Mouse (Mus musculus) limb, embryonic 12.5 days (tissue): ENCODE measurements around the gene Lmntd2. TPM values are rescaled to one million over a fixed set of nuclear protein-coding genes. Genes with fewer than 3 reads are reported as not detected.

ENCODE experiments used
- ATAC-seq: fragments of 200-750 bp; cut with Nextera tagmentation; 2 replicates; pipeline ENCODE4 v1.8.0; 2017; ENCODE audit warnings: low read depth, moderate TSS enrichment; ENCODE audit not compliant: insufficient number of reproducible peaks, insufficient read depth, low FRiP score, low TSS enrichment
- H3K27ac ChIP-seq: fragments of 300-500 bp; sonication (generic); 2 replicates; pipeline ENCODE4 v1.5.1; 2016; ENCODE audit warnings: mild to moderate bottlenecking, moderate library complexity
- H3K27me3 ChIP-seq: fragments of 300-500 bp; sonication (generic); 2 replicates; pipeline ENCODE4 v1.6.1; 2016; ENCODE audit warnings: mild to moderate bottlenecking, moderate library complexity
- H3K36me3 ChIP-seq: fragments of 300-500 bp; sonication (generic); 2 replicates; pipeline ENCODE4 v1.6.1; 2016; ENCODE audit warnings: mild to moderate bottlenecking, moderate library complexity
- H3K4me1 ChIP-seq: fragments of 300-500 bp; sonication (generic); replicated peaks from 2 replicates; pipeline ENCODE4 v1.6.1; 2016
- H3K4me2 ChIP-seq: fragments of 300-500 bp; sonication (generic); 2 replicates; pipeline ENCODE4 v1.6.1; 2016; ENCODE audit warnings: mild to moderate bottlenecking, moderate library complexity
- H3K4me3 ChIP-seq: fragments of 300-500 bp; sonication (generic); replicated peaks from 2 replicates; pipeline ENCODE4 v1.5.1; 2016; ENCODE audit warnings: mild to moderate bottlenecking
- H3K9ac ChIP-seq: fragments of 300-500 bp; sonication (generic); replicated peaks from 2 replicates; pipeline ENCODE4 v1.6.1; 2016; ENCODE audit warnings: mild to moderate bottlenecking, moderate library complexity
- H3K9me3 ChIP-seq: fragments of 300-500 bp; sonication (generic); 2 replicates; pipeline ENCODE4 v1.6.1; 2016; ENCODE audit warnings: mild to moderate bottlenecking, moderate library complexity
- WGBS: fragments of 180-500 bp; shearing (Covaris S2); methylation state at CpG from one replicate; pipeline ENCODE4 v1.1.7; 2016; 5-methylcytosine and 5-hydroxymethylcytosine counted together
- microRNA counts: library from miRNA; unstranded; fragments of <30 nt; microRNA quantifications from one replicate; lab custom pipeline; 2017
- microRNA-seq: library from miRNA; unstranded; fragments of <30 nt; microRNA quantifications from one replicate; pipeline ENCODE4, GENCODE M21; 2017
- polyA plus RNA-seq: library from polyadenylated mRNA; unstranded; fragments of >200 nt; fragmentation: Nextera tagmentation; extraction: Ambion mirVana; gene quantifications from 2 replicates; pipeline ENCODE4 v1.2.1, GENCODE M21; 2016

Lmntd2 gene
- polyA plus RNA-seq, 1 experiment from 2014 or later, result 4.2 TPM

GRCm38 (mm10) chr7:141164850-141165249 lies 49.0 kb downstream of the Lmntd2 start:
- H3K27me3 ChIP-seq, result no peaks in the 10 kb centered on the region
- no peak overlapping the region for H3K4me2 ChIP-seq
- no peak overlapping the region for H3K27ac ChIP-seq
- no peak overlapping the region for H3K4me3 ChIP-seq
- peaks cover 19% of the 10 kb centered on the region for H3K4me1 ChIP-seq
- H3K9me3 ChIP-seq, result no peaks in the 10 kb centered on the region
- ATAC-seq, result no peak
- H3K9ac ChIP-seq, result no peak overlapping the region
- 86% methylated on average over 6 of the region's 6 CpGs for WGBS
- H3K36me3 ChIP-seq, result peaks cover 62% of the 10 kb centered on the region

GRCm38 (mm10) chr7:141164397-141164796 lies 49.5 kb downstream of the Lmntd2 start:
- Histone ChIP-seq H3K9ac (no peak overlapping the region), H3K4me1 (peaks cover 19% of the 10 kb centered on the region), H3K36me3 (peaks cover 66% of the 10 kb centered on the region), H3K27me3 (no peaks in the 10 kb centered on the region), H3K27ac (no peak overlapping the region), H3K4me2 (no peak overlapping the region), H3K9me3 (no peaks in the 10 kb centered on the region), H3K4me3 (no peak overlapping the region)
- ATAC-seq, result no peak
- WGBS, result 90% methylated on average over 7 of the region's 7 CpGs

MicroRNAs within 50 kb of the gene (microRNA counts, 519-probe panel; counts per million panel counts)
- 6,001 counts per million, percentile 71 among the panel's probes with 10 or more counts for microRNA mmu-miR-210 (lab: Ali Mortazavi, UCI)

Small RNA genes lying within 50 kb of the gene (microRNA-seq; reads per million reads assigned to microRNA genes)
- gene Mir210, result 477 reads per million, percentile 69 among the genes with 10 or more reads in this experiment

Other genes starting within 250 kb of the Lmntd2 start
- 77.8 and 78.8 TPM in 2 replicates for gene Ifitm1, start 246.9 kb downstream of the Lmntd2 start, polyA plus RNA-seq
- 56.5 and 68.6 TPM in 2 replicates for gene Ifitm3, start 203.3 kb downstream of the Lmntd2 start, polyA plus RNA-seq
- not detected in 2 replicates for gene Ifitm6, start 196.2 kb downstream of the Lmntd2 start, polyA plus RNA-seq
- gene Gm17387, start 184.9 kb downstream of the Lmntd2 start, polyA plus RNA-seq, result not detected in 2 replicates
- gene B4galnt4, start 153.0 kb downstream of the Lmntd2 start, polyA plus RNA-seq, result 37.3 and 40.1 TPM in 2 replicates
- gene Pkp3, start 135.9 kb downstream of the Lmntd2 start, polyA plus RNA-seq, result 14.6 and 14.9 TPM in 2 replicates
- gene Sigirr, start 113.5 kb downstream of the Lmntd2 start, polyA plus RNA-seq, result 2.2 and 2.5 TPM in 2 replicates
- gene Ano9, start 96.3 kb downstream of the Lmntd2 start, polyA plus RNA-seq, result 1.6 and 2.0 TPM in 2 replicates
- 76.0 and 76.7 TPM in 2 replicates for gene Ptdss2, start 91.7 kb downstream of the Lmntd2 start, polyA plus RNA-seq
- gene Rnh1, start 41.2 kb downstream of the Lmntd2 start, polyA plus RNA-seq, result 88.5 and 91.5 TPM in 2 replicates
- gene Hras, start 20.1 kb downstream of the Lmntd2 start, polyA plus RNA-seq, result 95.3 and 98.1 TPM in 2 replicates
- 17.0 and 19.0 TPM in 2 replicates for gene Lrrc56, start 19.9 kb downstream of the Lmntd2 start, polyA plus RNA-seq
- gene Rassf7, start 1.8 kb upstream of the Lmntd2 start, polyA plus RNA-seq, result 39.1 and 43.7 TPM in 2 replicates
- gene Phrf1, start 14.7 kb upstream of the Lmntd2 start, polyA plus RNA-seq, result 95.8 and 102 TPM in 2 replicates
- 0.51 and 1.0 TPM in 2 replicates for gene Irf7, start 52.4 kb upstream of the Lmntd2 start, polyA plus RNA-seq
- gene Cdhr5, start 62.7 kb upstream of the Lmntd2 start, polyA plus RNA-seq, result not detected in 2 replicates
- 10.5 and 11.4 TPM in 2 replicates for gene Sct, start 65.1 kb upstream of the Lmntd2 start, polyA plus RNA-seq
- 1.6 TPM in 2 replicates for gene Drd4, start 77.9 kb upstream of the Lmntd2 start, polyA plus RNA-seq
- 61.8 and 66.5 TPM in 2 replicates for gene Deaf1, start 113.6 kb upstream of the Lmntd2 start, polyA plus RNA-seq
- 50.7 and 52.0 TPM in 2 replicates for gene Tmem80, start 113.7 kb upstream of the Lmntd2 start, polyA plus RNA-seq
- gene Eps8l2, start 124.8 kb upstream of the Lmntd2 start, polyA plus RNA-seq, result 5.1 and 6.3 TPM in 2 replicates
- gene Taldo1, start 178.1 kb upstream of the Lmntd2 start, polyA plus RNA-seq, result 299 and 318 TPM in 2 replicates
- 60.6 and 63.8 TPM in 2 replicates for gene Gatd1, start 200.1 kb upstream of the Lmntd2 start, polyA plus RNA-seq
- 5.6 and 6.3 TPM in 2 replicates for gene Cend1, start 215.4 kb upstream of the Lmntd2 start, polyA plus RNA-seq
- 33.1 and 38.3 TPM in 2 replicates for gene Slc25a22, start 223.8 kb upstream of the Lmntd2 start, polyA plus RNA-seq
- 16.4 and 19.2 TPM in 2 replicates for gene Pidd1, start 229.9 kb upstream of the Lmntd2 start, polyA plus RNA-seq
- 1,204 and 1,293 TPM in 2 replicates for gene Rplp2, start 233.3 kb upstream of the Lmntd2 start, polyA plus RNA-seq
- 13.7 and 14.9 TPM in 2 replicates for gene Pnpla2, start 241.1 kb upstream of the Lmntd2 start, polyA plus RNA-seq
- 7.7 and 9.8 TPM in 2 replicates for gene Cracr2b, start 247.0 kb upstream of the Lmntd2 start, polyA plus RNA-seq